Mouse (Mus musculus): Measurements from ENCODE around the gene Nupl2. TPM values are rescaled to one million over a fixed set of nuclear protein-coding genes. Genes with fewer than 3 reads are reported as not detected.

Gene Nupl2
- polyA plus RNA-seq, 2 experiments: 3.6 to 6.5 TPM

DNA sequence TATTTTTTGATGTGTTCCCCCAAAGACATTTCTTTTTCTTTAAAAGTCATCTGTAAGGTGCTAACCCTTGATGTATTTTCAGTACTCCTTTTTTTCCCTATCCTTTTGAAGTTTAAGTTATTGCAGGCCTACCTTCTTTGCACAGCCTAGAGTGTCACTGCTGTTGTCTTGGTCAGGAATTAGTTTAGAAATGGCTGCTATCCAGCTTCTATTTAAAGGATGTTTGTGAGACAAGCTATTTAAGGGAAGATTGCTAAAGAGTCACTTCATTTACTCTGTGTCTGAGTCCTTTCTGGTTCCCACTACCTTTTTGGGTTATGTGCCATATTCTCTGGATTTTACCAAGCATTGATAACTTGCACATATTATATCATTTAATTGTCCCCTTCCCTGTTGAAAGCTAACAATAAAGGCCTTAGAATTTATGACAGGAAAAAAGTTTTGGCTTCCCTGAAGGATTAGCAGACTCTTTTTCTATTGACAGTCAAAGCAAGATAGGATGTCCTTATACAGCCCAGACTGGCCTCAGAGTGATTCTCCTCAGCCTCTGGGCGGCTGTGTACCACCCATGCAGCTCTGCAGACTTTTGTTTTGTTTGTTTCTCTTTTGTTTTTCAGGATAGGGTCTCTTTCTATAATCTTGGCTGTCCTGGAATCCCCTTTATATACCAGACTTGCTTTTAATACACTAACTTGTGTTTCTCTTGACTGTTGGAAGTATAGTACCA, 38.7 kb upstream of the Nupl2 start:
- WGBS (ENCODE audit: insufficient replicate concordance): 76% methylated on average over 1 of the region's 1 CpGs

DNA sequence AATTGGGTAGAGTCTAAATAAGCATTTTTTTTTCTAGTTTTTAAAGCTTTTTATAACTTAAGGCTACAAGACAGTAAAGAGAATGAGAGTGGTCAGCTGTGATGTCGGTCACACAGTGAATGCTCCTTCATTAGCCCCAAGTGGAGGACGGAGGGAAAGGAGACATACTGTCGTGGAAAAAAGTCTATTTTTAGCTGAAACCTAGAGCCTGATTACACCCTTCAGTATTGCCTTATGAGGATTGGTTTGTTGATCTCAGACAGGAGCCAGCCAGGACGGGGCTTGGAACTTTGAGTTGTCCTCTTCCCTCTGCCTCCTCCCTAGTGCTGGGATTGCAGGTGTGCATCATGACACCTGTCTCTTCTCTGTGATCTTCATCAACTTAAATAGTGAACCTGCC, 37.8 kb upstream of the Nupl2 start:
- Histone ChIP-seq H3K9me3 (ENCODE audit: control insufficient read depth, low read length) (no peaks in the 10 kb centered on the region), H3K4me1 (replicated peaks; ENCODE audit: control insufficient read depth in 2 of 2, insufficient read depth in 2 of 2, low read length in 1 of 2) (no peaks in the 10 kb centered on the region), H3K36me3 (replicated peaks; ENCODE audit: control insufficient read depth, insufficient read depth, low read depth) (no peaks in the 10 kb centered on the region), H3K27ac (no peak overlapping the region), H3K27me3 (ENCODE audit: control insufficient read depth, insufficient read depth, low read length) (no peaks in the 10 kb centered on the region), H3K4me3 (ENCODE audit: insufficient read depth in 1 of 2, low read depth in 2 of 2, low read length in 2 of 2) (no peak overlapping the region), H3K4me2 (ENCODE audit: low read depth) (no peak overlapping the region), H3K9ac (replicated peaks) (no peak overlapping the region)
- TF ChIP-seq EP300 (IDR thresholded peaks at IDR 0.05; ENCODE audit: low read depth) (no peak), CTCF (IDR thresholded peaks at IDR 0.05; ENCODE audit: low read depth) (no peak)
- DNase-seq (ENCODE audit: low read depth in 3 of 3, low spot score in 3 of 3): no peak
- no peak for ATAC-seq (ENCODE audit: insufficient read depth)
- 73% methylated on average over 4 of the region's 4 CpGs for WGBS (ENCODE audit: insufficient replicate concordance)

More for the DNA sequence above, 38.7 kb upstream of the Nupl2 start:
- Histone ChIP-seq H3K9ac (replicated peaks) (no peak overlapping the region), H3K36me3 (replicated peaks; ENCODE audit: control insufficient read depth, insufficient read depth, low read depth) (no peaks in the 10 kb centered on the region), H3K4me1 (replicated peaks; ENCODE audit: control insufficient read depth in 2 of 2, insufficient read depth in 2 of 2, low read length in 1 of 2) (no peaks in the 10 kb centered on the region), H3K4me2 (ENCODE audit: low read depth) (no peak overlapping the region), H3K27ac (no peak overlapping the region), H3K4me3 (ENCODE audit: insufficient read depth in 1 of 2, low read depth in 2 of 2, low read length in 2 of 2) (no peak overlapping the region), H3K9me3 (ENCODE audit: control insufficient read depth, low read length) (no peaks in the 10 kb centered on the region), H3K27me3 (ENCODE audit: control insufficient read depth, insufficient read depth, low read length) (no peaks in the 10 kb centered on the region)
- TF ChIP-seq EP300 (IDR thresholded peaks at IDR 0.05; ENCODE audit: low read depth): no peak
- no peak for TF ChIP-seq CTCF (IDR thresholded peaks at IDR 0.05; ENCODE audit: low read depth)
- ATAC-seq (ENCODE audit: insufficient read depth) (no peak), DNase-seq (ENCODE audit: low read depth in 3 of 3, low spot score in 3 of 3) (no peak)

DNA sequence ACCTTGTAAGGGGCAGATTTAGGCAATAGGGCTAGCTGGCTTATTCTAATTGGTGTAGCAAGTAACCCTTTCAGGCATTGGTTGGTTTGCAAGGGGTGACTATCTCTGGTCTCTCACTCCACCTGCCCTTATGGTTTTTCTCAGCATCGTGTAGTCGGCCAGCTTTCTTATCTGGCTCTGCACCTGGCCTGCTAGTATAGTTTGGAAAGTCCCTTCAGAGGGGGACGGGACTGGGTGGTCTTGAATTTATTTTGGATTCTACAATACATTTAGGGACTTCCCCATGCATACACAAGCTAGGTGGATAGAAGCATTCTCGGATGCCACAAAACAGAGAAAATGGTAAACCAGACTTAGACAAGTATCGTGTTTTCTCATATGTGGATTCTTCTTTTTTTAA, 17.8 kb upstream of the Nupl2 start:
- DNase-seq (ENCODE audit: low read depth in 3 of 3, low spot score in 3 of 3) (peak in 1 of 3 experiments; percentile 32), ATAC-seq (ENCODE audit: insufficient read depth) (no peak)
- no peak overlapping the region for H3K4me2 ChIP-seq (ENCODE audit: low read depth)
- no peaks in the 10 kb centered on the region for H3K27me3 ChIP-seq (ENCODE audit: control insufficient read depth, insufficient read depth, low read length)
- H3K4me3 ChIP-seq (ENCODE audit: insufficient read depth in 1 of 2, low read depth in 2 of 2, low read length in 2 of 2): no peak overlapping the region
- H3K9ac ChIP-seq (replicated peaks): no peak overlapping the region
- TF ChIP-seq EP300 (IDR thresholded peaks at IDR 0.05; ENCODE audit: low read depth) (no peak), CTCF (IDR thresholded peaks at IDR 0.05; ENCODE audit: low read depth) (no peak)
- H3K27ac ChIP-seq: no peak overlapping the region
- peaks cover 34% of the 10 kb centered on the region for H3K36me3 ChIP-seq (replicated peaks; ENCODE audit: control insufficient read depth, insufficient read depth, low read depth)
- H3K4me1 ChIP-seq (replicated peaks; ENCODE audit: control insufficient read depth in 2 of 2, insufficient read depth in 2 of 2, low read length in 1 of 2): peaks cover 0 to 3% of the 10 kb centered on the region in 2 experiments; a peak in 1 of 4 replicates
- no peaks in the 10 kb centered on the region for H3K9me3 ChIP-seq (ENCODE audit: control insufficient read depth, low read length)
- 54% methylated on average over 5 of the region's 5 CpGs for WGBS (ENCODE audit: insufficient replicate concordance)

DNA sequence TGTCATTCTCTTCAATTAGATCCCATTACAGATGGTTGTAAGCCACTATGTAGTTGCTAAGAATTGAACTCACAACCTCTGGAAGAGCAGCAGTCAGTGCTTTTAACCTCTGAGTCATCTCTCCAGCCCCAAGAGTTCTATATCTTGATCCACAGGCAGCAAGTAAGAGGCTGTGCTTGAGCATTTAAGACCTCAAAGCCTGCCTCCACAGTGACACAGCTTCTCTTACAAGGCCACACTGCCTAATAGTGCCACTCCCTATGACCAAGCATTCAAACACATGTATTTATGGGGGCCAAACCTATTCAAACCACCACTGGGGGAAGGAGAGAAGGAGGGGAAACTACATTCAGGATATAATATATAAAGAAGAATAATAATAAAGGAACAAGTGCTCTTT, 12.6 kb upstream of the Nupl2 start:
- peaks cover 11% of the 10 kb centered on the region for H3K36me3 ChIP-seq (replicated peaks; ENCODE audit: control insufficient read depth, insufficient read depth, low read depth)
- no peak overlapping the region for H3K27ac ChIP-seq
- no peak overlapping the region for H3K4me2 ChIP-seq (ENCODE audit: low read depth)
- ATAC-seq (ENCODE audit: insufficient read depth) (peak; percentile 95), DNase-seq (ENCODE audit: low read depth in 3 of 3, low spot score in 3 of 3) (peak; percentile 20 to 39 (median 31))
- H3K9ac ChIP-seq (replicated peaks): no peak overlapping the region
- no peak overlapping the region for H3K4me3 ChIP-seq (ENCODE audit: insufficient read depth in 1 of 2, low read depth in 2 of 2, low read length in 2 of 2)
- no peak for TF ChIP-seq EP300 (IDR thresholded peaks at IDR 0.05; ENCODE audit: low read depth)
- no peak for TF ChIP-seq CTCF (IDR thresholded peaks at IDR 0.05; ENCODE audit: low read depth)
- no peaks in the 10 kb centered on the region for H3K9me3 ChIP-seq (ENCODE audit: control insufficient read depth, low read length)
- H3K4me1 ChIP-seq (replicated peaks; ENCODE audit: control insufficient read depth in 2 of 2, insufficient read depth in 2 of 2, low read length in 1 of 2): peaks cover 0 to 3% of the 10 kb centered on the region in 2 experiments; a peak in 1 of 4 replicates
- no peaks in the 10 kb centered on the region for H3K27me3 ChIP-seq (ENCODE audit: control insufficient read depth, insufficient read depth, low read length)

DNA sequence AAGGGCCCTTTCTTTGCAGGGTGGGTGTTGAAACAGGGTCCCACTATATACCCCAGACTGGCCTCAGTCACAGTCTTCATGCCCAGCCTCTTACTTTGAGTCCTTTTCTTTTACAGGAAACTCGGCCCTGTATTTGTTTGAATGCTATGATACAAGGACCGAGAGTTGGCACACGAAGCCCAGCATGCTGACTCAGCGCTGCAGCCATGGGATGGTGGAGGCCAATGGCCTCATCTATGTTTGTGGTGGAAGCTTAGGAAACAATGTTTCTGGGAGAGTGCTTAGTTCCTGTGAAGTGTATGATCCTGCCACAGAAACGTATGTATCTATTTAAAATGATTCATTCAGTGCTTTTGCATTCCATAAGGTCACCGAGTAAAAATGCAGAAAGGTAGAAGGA, 8.0 kb upstream of the Nupl2 start:
- H3K36me3 ChIP-seq (replicated peaks; ENCODE audit: control insufficient read depth, insufficient read depth, low read depth): peaks cover 12% of the 10 kb centered on the region
- peaks cover 0 to 1% of the 10 kb centered on the region in 2 experiments; a peak in 1 of 4 replicates for H3K4me1 ChIP-seq (replicated peaks; ENCODE audit: control insufficient read depth in 2 of 2, insufficient read depth in 2 of 2, low read length in 1 of 2)
- 84% methylated on average over 6 of the region's 6 CpGs for WGBS (ENCODE audit: insufficient replicate concordance)
- no peak overlapping the region for H3K27ac ChIP-seq
- no peaks in the 10 kb centered on the region for H3K27me3 ChIP-seq (ENCODE audit: control insufficient read depth, insufficient read depth, low read length)
- no peaks in the 10 kb centered on the region for H3K9me3 ChIP-seq (ENCODE audit: control insufficient read depth, low read length)
- no peak for ATAC-seq (ENCODE audit: insufficient read depth)
- TF ChIP-seq CTCF (IDR thresholded peaks at IDR 0.05; ENCODE audit: low read depth): no peak
- no peak overlapping the region for H3K4me2 ChIP-seq (ENCODE audit: low read depth)
- DNase-seq (ENCODE audit: low read depth in 3 of 3, low spot score in 3 of 3): no peak
- H3K9ac ChIP-seq (replicated peaks): no peak overlapping the region
- no peak overlapping the region for H3K4me3 ChIP-seq (ENCODE audit: insufficient read depth in 1 of 2, low read depth in 2 of 2, low read length in 2 of 2)
